Mouse (Mus musculus) hindbrain, embryonic 15.5 days (tissue): ENCODE measurements around the gene Mrpl43. TPM values are rescaled to one million over a fixed set of nuclear protein-coding genes. Genes with fewer than 3 reads are reported as not detected.
A peak's percentile ranks its signal among the peaks of the same experiment; 100 is the strongest.

ENCODE experiments used
- ATAC-seq: fragments of 200-750 bp; cut with Nextera tagmentation; 2 replicates; pipeline ENCODE4 v1.8.0; 2017; ENCODE audit warnings: low read depth, moderate number of reproducible peaks, moderate TSS enrichment; ENCODE audit not compliant: low FRiP score
- H3K27ac ChIP-seq: fragments of 300-500 bp; sonication (generic); replicated peaks from 2 replicates; pipeline ENCODE4 v1.5.1; 2015; ENCODE audit warnings: mild to moderate bottlenecking, inconsistent platforms
- H3K27me3 ChIP-seq: fragments of 300-500 bp; sonication (generic); 2 replicates; pipeline ENCODE4 v1.6.1; 2015; ENCODE audit warnings: control low read depth, inconsistent platforms
- H3K36me3 ChIP-seq: fragments of 300-500 bp; sonication (generic); 2 replicates; pipeline ENCODE4 v1.6.1; 2015; ENCODE audit warnings: control low read depth, inconsistent platforms
- H3K4me1 ChIP-seq: fragments of 300-500 bp; sonication (generic); replicated peaks from 2 replicates; pipeline ENCODE4 v1.6.1; 2015; ENCODE audit warnings: control low read depth, inconsistent platforms
- H3K4me2 ChIP-seq: fragments of 300-500 bp; sonication (generic); 2 replicates; pipeline ENCODE4 v1.6.1; 2015; ENCODE audit warnings: moderate library complexity, mild to moderate bottlenecking, inconsistent platforms
- H3K4me3 ChIP-seq: fragments of 300-500 bp; sonication (generic); 2 replicates; pipeline ENCODE4 v1.5.1; 2015; ENCODE audit warnings: mild to moderate bottlenecking, inconsistent platforms
- H3K9ac ChIP-seq: fragments of 300-500 bp; sonication (generic); 2 replicates; pipeline ENCODE4 v1.6.1; 2015; ENCODE audit warnings: inconsistent platforms
- H3K9me3 ChIP-seq: fragments of 300-500 bp; sonication (generic); 2 replicates; pipeline ENCODE4 v1.6.1; 2016; ENCODE audit warnings: control low read depth, inconsistent platforms
- WGBS: fragments of 180-500 bp; shearing (Covaris S2); methylation state at CpG from one replicate; pipeline ENCODE4 v1.1.7; 2015; 5-methylcytosine and 5-hydroxymethylcytosine counted together
- polyA plus RNA-seq: library from polyadenylated mRNA; unstranded; fragments of >200 nt; fragmentation: Nextera tagmentation; extraction: Ambion mirVana; gene quantifications from 2 replicates; pipeline ENCODE4 v1.2.1, GENCODE M21; 2015

Gene Mrpl43
- polyA plus RNA-seq = 88.6 and 94.7 TPM in 2 replicates

- no peaks in the 10 kb centered on the region for H3K27me3 ChIP-seq
- ATAC-seq = peak; percentile 92
- H3K4me1 ChIP-seq = peaks cover 40% of the 10 kb centered on the region
- no peaks in the 10 kb centered on the region for H3K9me3 ChIP-seq
- WGBS = under 1% methylated on average over 82 of the region's 82 CpGs
- H3K36me3 ChIP-seq = peaks cover 32% of the 10 kb centered on the region
- peak within 1 kb of the TSS; percentile 81 for H3K27ac ChIP-seq
- H3K9ac ChIP-seq = peak within 1 kb of the TSS; percentile 72
- H3K4me3 ChIP-seq = peak within 1 kb of the TSS; percentile 100
- peak within 1 kb of the TSS; percentile 95 for H3K4me2 ChIP-seq
These were observed at the start of gene Mrpl43 for GRCm38 (mm10) chr19:45005957-45006712. Mrpl43 (minus strand) TSS chr19:45006442.

- Histone ChIP-seq H3K9me3 (no peaks in the 10 kb centered on the region), H3K4me2 (no peak overlapping the region), H3K9ac (no peak overlapping the region), H3K36me3 (peaks cover 42% of the 10 kb centered on the region), H3K4me3 (no peak overlapping the region), H3K27ac (no peak overlapping the region), H3K27me3 (no peaks in the 10 kb centered on the region), H3K4me1 (peaks cover 34% of the 10 kb centered on the region)
- no peak for ATAC-seq
- WGBS = 80% methylated on average over 6 of the region's 6 CpGs
These were observed 48.8 kb upstream of the Mrpl43 start for GRCm38 (mm10) chr19:45054892-45055690.

- no peak for ATAC-seq
- H3K27ac ChIP-seq = no peak overlapping the region
- no peaks in the 10 kb centered on the region for H3K9me3 ChIP-seq
- WGBS = 86% methylated on average over 8 of the region's 8 CpGs
- H3K9ac ChIP-seq = no peak overlapping the region
- no peak overlapping the region for H3K4me3 ChIP-seq
- no peaks in the 10 kb centered on the region for H3K27me3 ChIP-seq
- peaks cover 42% of the 10 kb centered on the region for H3K36me3 ChIP-seq
- H3K4me1 ChIP-seq = peaks cover 42% of the 10 kb centered on the region
- no peak overlapping the region for H3K4me2 ChIP-seq
These were observed 47.2 kb upstream of the Mrpl43 start for GRCm38 (mm10) chr19:45053451-45053850.

GRCm38 (mm10) chr19:45049523-45049922 lies 43.3 kb upstream of the Mrpl43 start:
- Histone ChIP-seq H3K36me3 (peaks cover 33% of the 10 kb centered on the region), H3K4me2 (peak overlapping the region; percentile 70), H3K27ac (no peak overlapping the region), H3K4me3 (peak overlapping the region; percentile 57; the same call in 1 of the 2 replicates), H3K9ac (peak overlapping the region; percentile 65; the same call in 1 of the 2 replicates), H3K4me1 (peaks cover 40% of the 10 kb centered on the region), H3K27me3 (no peaks in the 10 kb centered on the region), H3K9me3 (no peaks in the 10 kb centered on the region)
- 77% methylated on average over 9 of the region's 9 CpGs for WGBS
- ATAC-seq = no peak

GRCm38 (mm10) chr19:45048644-45049365 lies 42.6 kb upstream of the Mrpl43 start:
- H3K36me3 ChIP-seq = peaks cover 29% of the 10 kb centered on the region
- H3K4me1 ChIP-seq = peaks cover 42% of the 10 kb centered on the region
- ATAC-seq = no peak
- H3K27ac ChIP-seq = peak overlapping the region; percentile 92
- WGBS = 68% methylated on average over 12 of the region's 12 CpGs
- H3K4me3 ChIP-seq = peak overlapping the region; percentile 57
- peak overlapping the region; percentile 65 for H3K9ac ChIP-seq
- H3K4me2 ChIP-seq = peak overlapping the region; percentile 70
- no peaks in the 10 kb centered on the region for H3K27me3 ChIP-seq
- H3K9me3 ChIP-seq = no peaks in the 10 kb centered on the region

- H3K27ac ChIP-seq = peak overlapping the region; percentile 92
- H3K4me1 ChIP-seq = peaks cover 42% of the 10 kb centered on the region
- peak overlapping the region; percentile 65 for H3K9ac ChIP-seq
- 22% methylated on average over 11 of the region's 11 CpGs for WGBS
- H3K9me3 ChIP-seq = no peaks in the 10 kb centered on the region
- peaks cover 22% of the 10 kb centered on the region for H3K36me3 ChIP-seq
- H3K4me2 ChIP-seq = peak overlapping the region; percentile 70
- ATAC-seq = peak; percentile 55
- H3K27me3 ChIP-seq = no peaks in the 10 kb centered on the region
- peak overlapping the region; percentile 57 for H3K4me3 ChIP-seq
These were observed 41.8 kb upstream of the Mrpl43 start for GRCm38 (mm10) chr19:45047935-45048643.

GRCm38 (mm10) chr19:45047417-45047934 lies 41.2 kb upstream of the Mrpl43 start, which contains the start of gene Sfxn3:
Sfxn3 (plus strand) TSS chr19:45047503.
- Histone ChIP-seq H3K36me3 (peaks cover 16% of the 10 kb centered on the region), H3K9ac (peak within 1 kb of the TSS; percentile 65), H3K4me3 (peak within 1 kb of the TSS; percentile 57), H3K27me3 (no peaks in the 10 kb centered on the region), H3K4me2 (peak within 1 kb of the TSS; percentile 70), H3K4me1 (peaks cover 42% of the 10 kb centered on the region), H3K9me3 (no peaks in the 10 kb centered on the region), H3K27ac (peak within 1 kb of the TSS; percentile 92)
- under 1% methylated on average over 26 of the region's 26 CpGs for WGBS
- peak; percentile 86 for ATAC-seq

- Histone ChIP-seq H3K4me1 (peaks cover 42% of the 10 kb centered on the region), H3K4me3 (peak overlapping the region; percentile 57), H3K9ac (peak overlapping the region; percentile 65), H3K27me3 (no peaks in the 10 kb centered on the region), H3K36me3 (peaks cover 10% of the 10 kb centered on the region; the same call in 1 of the 2 replicates), H3K27ac (peak overlapping the region; percentile 92), H3K4me2 (peak overlapping the region; percentile 70), H3K9me3 (no peaks in the 10 kb centered on the region)
- ATAC-seq = peak; percentile 75
- WGBS = 3% methylated on average over 34 of the region's 34 CpGs
These were observed 40.5 kb upstream of the Mrpl43 start for GRCm38 (mm10) chr19:45046523-45047321.

- Histone ChIP-seq H3K4me2 (peak within 1 kb of the TSS; percentile 70), H3K36me3 (0 out of 2 replicates have a peak, but pooled peaks cover 2% of the 10 kb centered on the region), H3K4me1 (peaks cover 42% of the 10 kb centered on the region), H3K4me3 (peak within 1 kb of the TSS; percentile 57), H3K27ac (peak within 1 kb of the TSS; percentile 92), H3K27me3 (no peaks in the 10 kb centered on the region), H3K9ac (peak within 1 kb of the TSS; percentile 65), H3K9me3 (no peaks in the 10 kb centered on the region)
- no peak for ATAC-seq
- 81% methylated on average over 5 of the region's 5 CpGs for WGBS
These were observed 39.4 kb upstream of the Mrpl43 start, which contains the start of gene Pdzd7 for GRCm38 (mm10) chr19:45045651-45046050. Pdzd7 (minus strand) TSS chr19:45045717.

GRCm38 (mm10) chr19:45045236-45045635 lies 39.0 kb upstream of the Mrpl43 start:
- Histone ChIP-seq H3K9ac (no peak overlapping the region), H3K36me3 (no peaks in the 10 kb centered on the region), H3K4me1 (peaks cover 39% of the 10 kb centered on the region), H3K27me3 (0 out of 2 replicates have a peak, but pooled peaks cover 3% of the 10 kb centered on the region), H3K9me3 (no peaks in the 10 kb centered on the region), H3K27ac (no peak overlapping the region), H3K4me2 (0 out of 2 replicates have a peak overlapping the region, but pooled peaks have one; percentile 70), H3K4me3 (no peak overlapping the region)
- ATAC-seq = no peak
- WGBS = 61% methylated on average over 15 of the region's 15 CpGs
